Mouse (Mus musculus): ENCODE measurements around the gene Tcf21.

Gene Tcf21

GRCm38 (mm10) chr10:22819871-22820590 is at the start of gene Tcf21:
Tcf21 (minus strand) TSS chr10:22820174.
- DNase-seq, result no peak

GRCm38 (mm10) chr10:22868386-22868918 is 48.5 kb upstream of the Tcf21 start:
- DNase-seq, result no peak

GRCm38 (mm10) chr10:22867210-22867609 is 47.2 kb upstream of the Tcf21 start:
- no peak for DNase-seq

- DNase-seq, result no peak
Measured at GRCm38 (mm10) chr10:22858111-22858510, 38.1 kb upstream of the Tcf21 start.

- no peak for DNase-seq
Measured at GRCm38 (mm10) chr10:22854330-22854729, 34.4 kb upstream of the Tcf21 start.

GRCm38 (mm10) chr10:22845351-22845750 is 25.4 kb upstream of the Tcf21 start:
- DNase-seq, result no peak

GRCm38 (mm10) chr10:22844731-22845130 is 24.8 kb upstream of the Tcf21 start:
- DNase-seq, result no peak

GRCm38 (mm10) chr10:22843440-22844361 is 23.7 kb upstream of the Tcf21 start:
- DNase-seq, result no peak

GRCm38 (mm10) chr10:22842781-22843439 is 22.9 kb upstream of the Tcf21 start:
- DNase-seq, result no peak

GRCm38 (mm10) chr10:22842113-22842512 is 22.1 kb upstream of the Tcf21 start:
- no peak for DNase-seq

GRCm38 (mm10) chr10:22826244-22826643 is 6.3 kb upstream of the Tcf21 start:
- DNase-seq, result no peak

- DNase-seq, result no peak
Measured at GRCm38 (mm10) chr10:22822896-22823295, 2.9 kb upstream of the Tcf21 start.

GRCm38 (mm10) chr10:22822486-22822885 is 2.5 kb upstream of the Tcf21 start:
- no peak for DNase-seq

GRCm38 (mm10) chr10:22821709-22822108 is 1.7 kb upstream of the Tcf21 start:
- no peak for DNase-seq

GRCm38 (mm10) chr10:22821267-22821666 is 1.3 kb upstream of the Tcf21 start:
- DNase-seq, result no peak

GRCm38 (mm10) chr10:22820841-22821240 is 867 bp upstream of the Tcf21 start:
- DNase-seq, result no peak

- DNase-seq, result no peak
Measured at GRCm38 (mm10) chr10:22819239-22819870, 619 bp downstream of the Tcf21 start.

GRCm38 (mm10) chr10:22818600-22819238 is 1.3 kb downstream of the Tcf21 start:
- DNase-seq, result no peak

GRCm38 (mm10) chr10:22817976-22818375 is 2.0 kb downstream of the Tcf21 start:
- no peak for DNase-seq

- DNase-seq, result no peak
Measured at GRCm38 (mm10) chr10:22817561-22817960, 2.4 kb downstream of the Tcf21 start.

- DNase-seq, result no peak
Measured at GRCm38 (mm10) chr10:22816237-22816762, 3.7 kb downstream of the Tcf21 start.

Data from B cell, adult 2 months (primary cell).